8 mouse cellular contexts compared by ENCODE assay signal in genomic region chr6:29179843-29180242, GRCm38 (mm10). TPM values are rescaled to one million over a fixed set of nuclear protein-coding genes. Genes with fewer than 3 reads are reported as not detected.
A peak's percentile ranks its signal among the peaks of the same experiment; 100 is the strongest.
DNase-seq lines count a peak whose midpoint lies in the region; ATAC-seq and TF ChIP-seq lines count a peak whose summit lies in the region.

No protein-coding gene starts in this region.

- no peak overlapping the region for H3K9ac ChIP-seq in heart, embryonic 11.5 days (ENCODE audit: low read depth, low read length)
- H3K9ac ChIP-seq in ES-E14 (ENCODE audit: insufficient read depth, low read depth, low read length, poor library complexity, severe bottlenecking) = no peak overlapping the region
- no peak overlapping the region for H3K9ac ChIP-seq in hindbrain, embryonic 11.5 days (ENCODE audit: low read depth, low read length)
- H3K9ac ChIP-seq in limb, embryonic 15.5 days = no peak overlapping the region

- peaks cover 10% of the 10 kb centered on the region for H3K4me1 ChIP-seq in heart, embryonic 11.5 days (ENCODE audit: control insufficient read depth, insufficient read depth, low read length)
- peaks cover 3 to 9% of the 10 kb centered on the region in 2 experiments; a peak in 2 of 4 replicates for H3K4me1 ChIP-seq in ES-E14 (ENCODE audit: control insufficient read depth in 2 of 2, insufficient read depth in 2 of 2, low read length in 2 of 2, poor library complexity in 1 of 2)
- peaks cover 4% of the 10 kb centered on the region; the same call in 1 of the 2 replicates for H3K4me1 ChIP-seq in hindbrain, embryonic 11.5 days (replicated peaks; ENCODE audit: control insufficient read depth, insufficient read depth, low read length)
- peaks cover 16% of the 10 kb centered on the region for H3K4me1 ChIP-seq in limb, embryonic 15.5 days

- DNase-seq in heart, postnatal 10 days = no peak
- DNase-seq in ES-E14 (ENCODE audit: low read depth, low spot score) = no peak
- DNase-seq in hindbrain, embryonic 11.5 days (ENCODE audit: low spot score) = no peak
- DNase-seq in adrenal gland, adult (ENCODE audit: inconsistent age in 2 of 2, low spot score in 1 of 2) = no peak
- DNase-seq in gastrocnemius, postnatal 4 days (ENCODE audit: low spot score in 2 of 2) = no peak

- H3K4me2 ChIP-seq in heart, embryonic 11.5 days = peak overlapping the region; percentile 96
- H3K4me2 ChIP-seq in hindbrain, embryonic 11.5 days (replicated peaks; ENCODE audit: low read depth, low read length) = peak overlapping the region; percentile 92
- peak overlapping the region; percentile 97 for H3K4me2 ChIP-seq in limb, embryonic 15.5 days

- intact Hi-C loops in heart, postnatal 10 days (cut with DNase I) = no loop called here

- in situ Hi-C loops in ES-E14 (cut with MboI; ENCODE audit: low sequenced_read_pairs in 2 of 2, unreplicated experiment in 2 of 2) = no loop called here

- peak overlapping the region; percentile 64 for H3K4me3 ChIP-seq in heart, embryonic 11.5 days (ENCODE audit: low read depth, low read length)
- H3K4me3 ChIP-seq in ES-E14 (ENCODE audit: insufficient read depth in 1 of 2, low read depth in 1 of 2, low read length in 2 of 2, poor library complexity in 1 of 2, severe bottlenecking in 1 of 2) = peak overlapping the region; percentile 68 to 88; a peak in 3 of 4 replicates
- peak overlapping the region; percentile 59 for H3K4me3 ChIP-seq in hindbrain, embryonic 11.5 days (ENCODE audit: low read depth, low read length)
- peak overlapping the region; percentile 62 for H3K4me3 ChIP-seq in limb, embryonic 15.5 days

- whole genome bisulfite sequencing in heart, embryonic 11.5 days (ENCODE audit: insufficient replicate concordance) = 42% methylated on average over 8 of the region's 8 CpGs
- 46% methylated on average over 8 of the region's 8 CpGs for WGBS in hindbrain, embryonic 11.5 days
- 61% methylated on average over 8 of the region's 8 CpGs for WGBS in limb, embryonic 15.5 days

- ATAC-seq in heart, embryonic 11.5 days (replicated peaks; ENCODE audit: insufficient number of reproducible peaks, low FRiP score, low TSS enrichment) = no peak
- no peak for ATAC-seq in hindbrain, embryonic 11.5 days (ENCODE audit: low FRiP score)
- no peak for ATAC-seq in limb, embryonic 15.5 days (ENCODE audit: insufficient number of reproducible peaks, low FRiP score, low TSS enrichment, low read depth)
- no peak for ATAC-seq in granulocyte monocyte progenitor cell, adult 5-6 weeks (replicated peaks; ENCODE audit: poor library complexity, severe bottlenecking)

- H3K36me3 ChIP-seq in heart, embryonic 11.5 days (ENCODE audit: control insufficient read depth, insufficient read depth, low read length) = no peaks in the 10 kb centered on the region
- no peaks in the 10 kb centered on the region for H3K36me3 ChIP-seq in ES-E14 (ENCODE audit: control insufficient read depth, insufficient read depth, low read length, poor library complexity, severe bottlenecking)
- no peaks in the 10 kb centered on the region for H3K36me3 ChIP-seq in hindbrain, embryonic 11.5 days (ENCODE audit: control insufficient read depth, insufficient read depth, low read length)
- no peaks in the 10 kb centered on the region for H3K36me3 ChIP-seq in limb, embryonic 15.5 days

- H3K27ac ChIP-seq in heart, embryonic 11.5 days (ENCODE audit: low read depth, low read length) = no peak overlapping the region
- H3K27ac ChIP-seq in ES-E14 (ENCODE audit: insufficient read depth, low read depth, low read length, poor library complexity, severe bottlenecking) = no peak overlapping the region
- no peak overlapping the region for H3K27ac ChIP-seq in hindbrain, embryonic 11.5 days (ENCODE audit: low read depth, low read length)
- no peak overlapping the region for H3K27ac ChIP-seq in limb, embryonic 15.5 days

- H3K9me3 ChIP-seq in heart, embryonic 11.5 days (replicated peaks; ENCODE audit: control insufficient read depth, low read length) = no peaks in the 10 kb centered on the region
- H3K9me3 ChIP-seq in ES-E14 (ENCODE audit: control insufficient read depth, insufficient read depth, low read depth, low read length) = no peaks in the 10 kb centered on the region
- no peaks in the 10 kb centered on the region for H3K9me3 ChIP-seq in hindbrain, embryonic 11.5 days (ENCODE audit: control insufficient read depth, low read length)
- no peaks in the 10 kb centered on the region for H3K9me3 ChIP-seq in limb, embryonic 15.5 days

- peaks cover 40% of the 10 kb centered on the region for H3K27me3 ChIP-seq in heart, embryonic 11.5 days (ENCODE audit: control insufficient read depth, insufficient read depth, low read length)
- peaks cover 9% of the 10 kb centered on the region for H3K27me3 ChIP-seq in hindbrain, embryonic 11.5 days (ENCODE audit: control insufficient read depth, insufficient read depth, low read length)
- H3K27me3 ChIP-seq in limb, embryonic 15.5 days = peaks cover 47% of the 10 kb centered on the region

TF ChIP-seq in ES-E14, 5 proteins besides CTCF, POLR2A, EP300 and RAD21:
- no peak for TF ChIP-seq CHD2 (IDR thresholded peaks at IDR 0.05; ENCODE audit: low read depth, low read length)
- no peak for TF ChIP-seq MAFK (IDR thresholded peaks at IDR 0.05; ENCODE audit: insufficient read depth, low read depth, low read length)
- no peak for TF ChIP-seq ZNF384 (IDR thresholded peaks at IDR 0.05; ENCODE audit: low read depth, low read length)
- no peak for TF ChIP-seq HCFC1 (IDR thresholded peaks at IDR 0.05; ENCODE audit: borderline replicate concordance, insufficient read depth, low read length)
- no peak for TF ChIP-seq ZC3H11A (IDR thresholded peaks at IDR 0.05; ENCODE audit: borderline replicate concordance, low read depth, low read length)

RNA-seq across cellular contexts. Expression of gene Prrt4, which starts 0.5 kb away (rescaled TPM):
- 1.6 and 1.8 TPM in 2 replicates for polyA plus RNA-seq in heart, embryonic 11.5 days (2014; fragmentation: Nextera tagmentation; extraction: Ambion mirVana)
- 1 to 10 TPM; 6.4 to 6.7 TPM for total RNA-seq in heart, postnatal 10 days (2021)
- total RNA-seq in ES-E14 (2012; rRNA removed) = 0.40 and 1.4 TPM in 2 replicates
- polyA plus RNA-seq in hindbrain, embryonic 11.5 days (2014; fragmentation: Nextera tagmentation; extraction: Ambion mirVana) = 0.60 and 1.7 TPM in 2 replicates
- polyA plus RNA-seq in limb, embryonic 15.5 days (2015; fragmentation: Nextera tagmentation; extraction: Ambion mirVana) = 0.67 and 0.83 TPM in 2 replicates
- total RNA-seq in granulocyte monocyte progenitor cell, adult 5-6 weeks (2014; fragmentation: Nextera tagmentation) = not detected in 2 replicates
- not detected in 2 replicates for total RNA-seq in granulocyte monocyte progenitor cell, adult 5-6 weeks (2017)
- 1 to 10 TPM; 1.0 to 1.4 TPM for total RNA-seq in gastrocnemius, postnatal 4 days (2021)

RNA-seq across cellular contexts. Expression of gene Rbm28, which starts 15.0 kb away (rescaled TPM):
- 39.9 and 43.0 TPM in 2 replicates for polyA plus RNA-seq in heart, embryonic 11.5 days (2014; fragmentation: Nextera tagmentation; extraction: Ambion mirVana)
- total RNA-seq in heart, postnatal 10 days (2021) = 10 to 100 TPM; 21.0 to 22.5 TPM
- 50.9 and 58.1 TPM in 2 replicates for total RNA-seq in ES-E14 (2012; rRNA removed)
- 68.1 and 69.0 TPM in 2 replicates for polyA plus RNA-seq in hindbrain, embryonic 11.5 days (2014; fragmentation: Nextera tagmentation; extraction: Ambion mirVana)
- polyA plus RNA-seq in limb, embryonic 15.5 days (2015; fragmentation: Nextera tagmentation; extraction: Ambion mirVana) = 30.7 and 31.5 TPM in 2 replicates
- total RNA-seq in granulocyte monocyte progenitor cell, adult 5-6 weeks (2014; fragmentation: Nextera tagmentation) = 47.7 and 84.2 TPM in 2 replicates
- 58.5 and 59.9 TPM in 2 replicates for total RNA-seq in granulocyte monocyte progenitor cell, adult 5-6 weeks (2017)
- 10 to 100 TPM; 20.6 to 21.7 TPM for total RNA-seq in gastrocnemius, postnatal 4 days (2021)

RNA-seq across cellular contexts. Expression of gene Impdh1, which starts 36.3 kb away (rescaled TPM):
- 34.3 and 40.4 TPM in 2 replicates for polyA plus RNA-seq in heart, embryonic 11.5 days (2014; fragmentation: Nextera tagmentation; extraction: Ambion mirVana)
- total RNA-seq in heart, postnatal 10 days (2021) = 10 to 100 TPM; 35.2 to 41.5 TPM
- total RNA-seq in ES-E14 (2012; rRNA removed) = 24.9 and 29.7 TPM in 2 replicates
- polyA plus RNA-seq in hindbrain, embryonic 11.5 days (2014; fragmentation: Nextera tagmentation; extraction: Ambion mirVana) = 34.5 and 39.4 TPM in 2 replicates
- 50.4 and 56.8 TPM in 2 replicates for polyA plus RNA-seq in limb, embryonic 15.5 days (2015; fragmentation: Nextera tagmentation; extraction: Ambion mirVana)
- total RNA-seq in granulocyte monocyte progenitor cell, adult 5-6 weeks (2014; fragmentation: Nextera tagmentation) = 109 and 124 TPM in 2 replicates
- 110 and 120 TPM in 2 replicates for total RNA-seq in granulocyte monocyte progenitor cell, adult 5-6 weeks (2017)
- 10 to 100 TPM; 25.3 to 29.8 TPM for total RNA-seq in gastrocnemius, postnatal 4 days (2021)
